Comparison of ENCODE assay signal across 13 mouse cellular contexts in the genomic region with DNA sequence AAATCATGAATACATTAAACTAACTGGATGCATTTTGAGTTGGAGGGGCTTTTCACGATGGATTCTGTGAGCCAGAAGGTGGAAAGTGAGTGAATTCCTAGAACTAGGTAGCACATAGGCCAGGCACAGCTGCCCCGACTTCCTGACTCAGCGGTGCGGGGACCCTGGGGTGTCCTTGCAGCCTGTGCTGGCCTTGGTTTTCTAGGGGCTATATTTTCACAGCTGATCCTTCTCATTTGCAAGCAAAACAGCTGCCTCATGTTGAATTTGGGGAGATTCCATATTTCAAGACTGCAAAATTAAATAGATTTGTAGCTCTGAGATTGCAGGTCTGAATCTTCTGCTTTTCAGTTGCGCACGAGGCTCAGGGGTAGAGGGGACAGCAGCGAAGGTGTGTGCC.
DNase-seq lines count a peak whose midpoint lies in the region; ATAC-seq and TF ChIP-seq lines count a peak whose summit lies in the region.
"Had no signal": no experiment of that assay in that cellular context is flagged by ENCODE, and none has a peak within 500 bp of the region (broad histone marks: within the 10 kb centered on the region; RNA-seq: fewer than 3 reads in every experiment).

No protein-coding gene starts in this region.

- no peak for DNase-seq in forebrain, postnatal 0 days
- no peak for DNase-seq in testis, postnatal 10 days (ENCODE audit: low spot score)
- DNase-seq: cerebellum, adult 11 months; kidney, adult 11 months; thymus, postnatal 36 days had no signal

- H3K4me2 ChIP-seq in forebrain, postnatal 0 days (ENCODE audit: low read depth) = no peak overlapping the region
- no peak overlapping the region for H3K4me2 ChIP-seq in forebrain, embryonic 16.5 days (ENCODE audit: low read length)
- no peak overlapping the region for H3K4me2 ChIP-seq in kidney, embryonic 14.5 days (replicated peaks; ENCODE audit: low read depth, low read length)
- no peak overlapping the region for H3K4me2 ChIP-seq in kidney, embryonic 16.5 days (replicated peaks; ENCODE audit: low read depth, low read length)
- no peak overlapping the region for H3K4me2 ChIP-seq in midbrain, embryonic 16.5 days (ENCODE audit: low read length)
- H3K4me2 ChIP-seq in midbrain, embryonic 15.5 days = no peak overlapping the region
- no peak overlapping the region for H3K4me2 ChIP-seq in neural tube, embryonic 15.5 days

- H3K36me3 ChIP-seq in forebrain, postnatal 0 days (ENCODE audit: insufficient read depth) = no peaks in the 10 kb centered on the region
- no peaks in the 10 kb centered on the region for H3K36me3 ChIP-seq in forebrain, embryonic 16.5 days (ENCODE audit: control insufficient read depth, insufficient read depth)
- H3K36me3 ChIP-seq in kidney, embryonic 14.5 days (ENCODE audit: control insufficient read depth, insufficient read depth, low read length) = no peaks in the 10 kb centered on the region
- no peaks in the 10 kb centered on the region for H3K36me3 ChIP-seq in kidney, embryonic 16.5 days (ENCODE audit: insufficient read depth, low read length)
- H3K36me3 ChIP-seq in midbrain, embryonic 16.5 days (ENCODE audit: control insufficient read depth, insufficient read depth, low read length) = no peaks in the 10 kb centered on the region
- H3K36me3 ChIP-seq in midbrain, embryonic 15.5 days (replicated peaks) = no peaks in the 10 kb centered on the region
- no peaks in the 10 kb centered on the region for H3K36me3 ChIP-seq in neural tube, embryonic 15.5 days

- no peaks in the 10 kb centered on the region for H3K9me3 ChIP-seq in forebrain, postnatal 0 days (ENCODE audit: low read length)
- H3K9me3 ChIP-seq in forebrain, embryonic 16.5 days (ENCODE audit: control insufficient read depth, low read length) = no peaks in the 10 kb centered on the region
- no peaks in the 10 kb centered on the region for H3K9me3 ChIP-seq in kidney, embryonic 14.5 days (ENCODE audit: control insufficient read depth, low read length)
- no peaks in the 10 kb centered on the region for H3K9me3 ChIP-seq in kidney, embryonic 16.5 days (ENCODE audit: low read length)
- no peaks in the 10 kb centered on the region for H3K9me3 ChIP-seq in midbrain, embryonic 16.5 days (replicated peaks; ENCODE audit: control insufficient read depth, low read length, poor library complexity, severe bottlenecking)
- no peaks in the 10 kb centered on the region for H3K9me3 ChIP-seq in midbrain, embryonic 15.5 days
- no peaks in the 10 kb centered on the region for H3K9me3 ChIP-seq in neural tube, embryonic 15.5 days (replicated peaks)
- H3K9me3 ChIP-seq: megakaryocyte, embryonic 14.5 days had no signal

- no peak for TF ChIP-seq CTCF in forebrain, postnatal 0 days (IDR thresholded peaks at IDR 0.05; ENCODE audit: low read depth)

- H3K9ac ChIP-seq in forebrain, postnatal 0 days = no peak overlapping the region
- H3K9ac ChIP-seq in forebrain, embryonic 16.5 days (replicated peaks; ENCODE audit: low read depth, low read length) = no peak overlapping the region
- H3K9ac ChIP-seq in kidney, embryonic 14.5 days (ENCODE audit: low read depth, low read length) = no peak overlapping the region
- H3K9ac ChIP-seq in kidney, embryonic 16.5 days (replicated peaks; ENCODE audit: low read length) = no peak overlapping the region
- H3K9ac ChIP-seq in midbrain, embryonic 16.5 days (ENCODE audit: low read depth, low read length) = no peak overlapping the region
- H3K9ac ChIP-seq in midbrain, embryonic 15.5 days = no peak overlapping the region
- H3K9ac ChIP-seq in neural tube, embryonic 15.5 days (replicated peaks) = no peak overlapping the region
- H3K9ac ChIP-seq: liver, embryonic 14.5 days had no signal

- H3K27ac ChIP-seq in forebrain, postnatal 0 days (ENCODE audit: low read depth, low read length) = 0 out of 2 replicates have a peak overlapping the region, but pooled peaks have one; percentile 45
- no peak overlapping the region for H3K27ac ChIP-seq in forebrain, embryonic 16.5 days (ENCODE audit: low read length)
- peak overlapping the region; percentile 30; the same call in 1 of the 2 replicates for H3K27ac ChIP-seq in kidney, embryonic 14.5 days (ENCODE audit: low read depth, low read length)
- no peak overlapping the region for H3K27ac ChIP-seq in kidney, embryonic 16.5 days (ENCODE audit: low read length)
- H3K27ac ChIP-seq in midbrain, embryonic 16.5 days (ENCODE audit: low read length) = peak overlapping the region; percentile 42; the same call in 1 of the 2 replicates
- H3K27ac ChIP-seq in midbrain, embryonic 15.5 days = no peak overlapping the region
- H3K27ac ChIP-seq in neural tube, embryonic 15.5 days (replicated peaks) = peak overlapping the region; percentile 61
- H3K27ac ChIP-seq: liver, embryonic 14.5 days had no signal

- 62% methylated on average over 7 of the region's 7 CpGs for WGBS in forebrain, postnatal 0 days
- 75% methylated on average over 7 of the region's 7 CpGs for WGBS in forebrain, embryonic 16.5 days
- 54% methylated on average over 7 of the region's 7 CpGs for WGBS in kidney, embryonic 14.5 days
- 38% methylated on average over 7 of the region's 7 CpGs for WGBS in kidney, embryonic 16.5 days
- WGBS in midbrain, embryonic 16.5 days = 71% methylated on average over 7 of the region's 7 CpGs
- WGBS in midbrain, embryonic 15.5 days = 70% methylated on average over 7 of the region's 7 CpGs
- whole genome bisulfite sequencing in neural tube, embryonic 15.5 days = 67% methylated on average over 7 of the region's 7 CpGs

- peaks cover 16% of the 10 kb centered on the region for H3K4me1 ChIP-seq in forebrain, postnatal 0 days (ENCODE audit: insufficient read depth)
- H3K4me1 ChIP-seq in forebrain, embryonic 16.5 days (replicated peaks; ENCODE audit: control insufficient read depth, insufficient read depth, low read length) = peaks cover 10% of the 10 kb centered on the region
- H3K4me1 ChIP-seq in kidney, embryonic 14.5 days (ENCODE audit: control insufficient read depth, insufficient read depth, low read length) = peaks cover 26% of the 10 kb centered on the region
- peaks cover 36% of the 10 kb centered on the region for H3K4me1 ChIP-seq in kidney, embryonic 16.5 days (ENCODE audit: insufficient read depth, low read length)
- H3K4me1 ChIP-seq in midbrain, embryonic 16.5 days (ENCODE audit: control insufficient read depth, insufficient read depth, low read length) = peaks cover 9% of the 10 kb centered on the region
- H3K4me1 ChIP-seq in midbrain, embryonic 15.5 days = peaks cover 19% of the 10 kb centered on the region
- peaks cover 26% of the 10 kb centered on the region for H3K4me1 ChIP-seq in neural tube, embryonic 15.5 days

- no peaks in the 10 kb centered on the region for H3K27me3 ChIP-seq in forebrain, postnatal 0 days (ENCODE audit: insufficient read depth, low read length)
- no peaks in the 10 kb centered on the region for H3K27me3 ChIP-seq in forebrain, embryonic 16.5 days (replicated peaks; ENCODE audit: control insufficient read depth, insufficient read depth, low read length)
- H3K27me3 ChIP-seq in kidney, embryonic 14.5 days (ENCODE audit: control insufficient read depth, insufficient read depth, low read length) = no peaks in the 10 kb centered on the region
- H3K27me3 ChIP-seq in kidney, embryonic 16.5 days (ENCODE audit: insufficient read depth, low read length) = no peaks in the 10 kb centered on the region
- no peaks in the 10 kb centered on the region for H3K27me3 ChIP-seq in midbrain, embryonic 16.5 days (ENCODE audit: control insufficient read depth, insufficient read depth, low read depth, low read length)
- no peaks in the 10 kb centered on the region for H3K27me3 ChIP-seq in midbrain, embryonic 15.5 days (replicated peaks)
- H3K27me3 ChIP-seq in neural tube, embryonic 15.5 days (replicated peaks) = no peaks in the 10 kb centered on the region
- H3K27me3 ChIP-seq: megakaryocyte, embryonic 14.5 days had no signal

- no peak overlapping the region for H3K4me3 ChIP-seq in forebrain, postnatal 0 days (ENCODE audit: low read depth, low read length)
- H3K4me3 ChIP-seq in forebrain, embryonic 16.5 days (replicated peaks; ENCODE audit: low read length) = no peak overlapping the region
- no peak overlapping the region for H3K4me3 ChIP-seq in kidney, embryonic 14.5 days (ENCODE audit: low read length)
- H3K4me3 ChIP-seq in kidney, embryonic 16.5 days (ENCODE audit: low read length) = no peak overlapping the region
- no peak overlapping the region for H3K4me3 ChIP-seq in midbrain, embryonic 16.5 days (ENCODE audit: low read depth, low read length)
- no peak overlapping the region for H3K4me3 ChIP-seq in midbrain, embryonic 15.5 days
- H3K4me3 ChIP-seq in neural tube, embryonic 15.5 days (replicated peaks) = no peak overlapping the region
- H3K4me3 ChIP-seq: megakaryocyte, embryonic 14.5 days had no signal

- no peak for ATAC-seq in forebrain, postnatal 0 days
- no peak for ATAC-seq in forebrain, embryonic 16.5 days
- ATAC-seq in kidney, embryonic 14.5 days (ENCODE audit: low FRiP score, low TSS enrichment) = no peak
- no peak for ATAC-seq in kidney, embryonic 16.5 days (ENCODE audit: low FRiP score, low TSS enrichment)
- no peak for ATAC-seq in midbrain, embryonic 16.5 days
- ATAC-seq in midbrain, embryonic 15.5 days (replicated peaks) = no peak
- no peak for ATAC-seq in neural tube, embryonic 15.5 days (ENCODE audit: low FRiP score)

Comparison
In these comparisons a context has a peak if more than half of its experiments do, and no peak if none do; other contexts are left out.
1. H3K27ac ChIP-seq: peak in forebrain, postnatal 0 days (single experiment), kidney, embryonic 14.5 days (single experiment), midbrain, embryonic 16.5 days (single experiment) and neural tube, embryonic 15.5 days (single experiment); none in forebrain, embryonic 16.5 days (single experiment), kidney, embryonic 16.5 days (single experiment) and midbrain, embryonic 15.5 days (single experiment).